ENCODE assay signal across 10 mouse cellular contexts in the genomic region with DNA sequence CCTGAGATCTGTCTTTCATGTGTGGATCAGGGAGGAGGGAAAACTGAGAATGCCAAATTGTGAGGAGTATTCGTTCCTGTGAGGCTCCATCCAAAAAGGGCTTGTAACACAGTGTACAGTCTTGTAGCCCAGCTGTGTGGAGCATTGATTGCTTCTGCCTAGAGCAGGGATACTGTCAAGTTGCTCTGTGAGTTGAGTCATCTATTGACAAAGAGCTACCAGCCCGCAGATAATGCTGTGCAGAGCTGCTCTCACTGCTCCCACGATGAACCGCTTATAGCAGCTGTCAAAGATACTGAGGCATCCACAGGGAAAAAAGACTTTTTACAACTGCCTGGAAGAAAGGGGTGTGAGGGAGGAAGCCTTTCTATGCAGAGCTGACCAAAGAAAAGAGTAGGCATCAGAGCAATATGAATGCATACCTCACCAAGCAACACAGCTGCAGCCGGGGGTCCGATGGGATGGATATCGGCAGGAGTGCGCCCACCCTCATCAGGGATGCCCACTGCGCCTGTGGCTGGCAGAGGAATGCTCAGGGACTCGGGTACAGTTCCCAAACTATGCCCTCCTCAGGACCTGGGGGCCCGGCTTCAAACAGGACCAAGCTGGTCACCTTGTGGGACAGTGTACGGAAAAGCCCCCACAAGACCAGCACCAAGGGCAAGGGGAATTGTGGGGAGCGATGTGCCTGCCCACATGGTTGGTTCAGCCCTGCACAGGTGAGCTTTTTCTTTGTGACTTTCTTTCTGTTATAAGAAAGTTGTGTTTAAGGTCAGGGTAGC.
DNase-seq lines count a peak whose midpoint lies in the region; ATAC-seq and TF ChIP-seq lines count a peak whose summit lies in the region.
"Had no signal": no experiment of that assay in that cellular context is flagged by ENCODE, and none has a peak within 500 bp of the region (broad histone marks: within the 10 kb centered on the region; RNA-seq: fewer than 3 reads in every experiment).

No protein-coding gene starts in this region.

- no peak overlapping the region for H3K9ac ChIP-seq in intestine, embryonic 16.5 days (ENCODE audit: low read depth, low read length)
- H3K9ac ChIP-seq in intestine, postnatal 0 days (ENCODE audit: low read depth, low read length): no peak overlapping the region

- H3K27me3 ChIP-seq in intestine, embryonic 16.5 days (replicated peaks; ENCODE audit: control insufficient read depth, insufficient read depth, low read length): no peaks in the 10 kb centered on the region
- no peaks in the 10 kb centered on the region for H3K27me3 ChIP-seq in intestine, postnatal 0 days (replicated peaks; ENCODE audit: control insufficient read depth, insufficient read depth, low read length)

- peak overlapping the region; percentile 7; the same call in 1 of the 2 replicates for H3K4me3 ChIP-seq in intestine, embryonic 16.5 days (ENCODE audit: low read length)
- no peak overlapping the region for H3K4me3 ChIP-seq in intestine, postnatal 0 days (ENCODE audit: low read depth, low read length)
- peak overlapping the region; percentile 35 for H3K4me3 ChIP-seq in olfactory bulb, adult 2 months (ENCODE audit: insufficient read depth, low read depth, low read length)
- H3K4me3 ChIP-seq in lung, adult 2 months (replicated peaks; ENCODE audit: extremely low read depth, low read depth, low read length): no peak overlapping the region
- H3K4me3 ChIP-seq: erythroblast, embryonic 14.5 days had no signal

- TF ChIP-seq CTCF in intestine, postnatal 0 days (IDR thresholded peaks at IDR 0.05; ENCODE audit: low read depth): no peak
- TF ChIP-seq CTCF in brain, embryonic 14.5 days (IDR thresholded peaks at IDR 0.05; ENCODE audit: borderline replicate concordance, extremely low read depth, insufficient read depth, insufficient read length): no peak
- no peak for TF ChIP-seq CTCF in olfactory bulb, adult 2 months (IDR thresholded peaks at IDR 0.05; ENCODE audit: insufficient read depth, low read depth, low read length)
- TF ChIP-seq CTCF in lung, adult 2 months (IDR thresholded peaks at IDR 0.05; ENCODE audit: insufficient read depth, low read length): no peak

- DNase-seq in brain, embryonic 14.5 days (ENCODE audit: low read depth): peak; percentile 43
- DNase-seq in layer of hippocampus, adult 8-10 months (ENCODE audit: low spot score in 2 of 2): peak; percentile 58 to 67
- no peak for DNase-seq in kidney, adult 11 months
- no peak for DNase-seq in lung, adult 2 months
- DNase-seq in cerebellum, adult 8-10 months: no peak
- DNase-seq: kidney, postnatal 25 days had no signal

- no peaks in the 10 kb centered on the region for H3K36me3 ChIP-seq in intestine, embryonic 16.5 days (ENCODE audit: control insufficient read depth, insufficient read depth, low read length)
- no peaks in the 10 kb centered on the region for H3K36me3 ChIP-seq in intestine, postnatal 0 days (ENCODE audit: control insufficient read depth, insufficient read depth)

- no peak overlapping the region for H3K27ac ChIP-seq in intestine, embryonic 16.5 days (ENCODE audit: low read length)
- no peak overlapping the region for H3K27ac ChIP-seq in intestine, postnatal 0 days (ENCODE audit: low read depth, low read length)
- H3K27ac ChIP-seq in olfactory bulb, adult 2 months (ENCODE audit: insufficient read depth, low read depth, low read length): peak overlapping the region; percentile 42

- H3K9me3 ChIP-seq in intestine, embryonic 16.5 days (ENCODE audit: control insufficient read depth, low read length): no peaks in the 10 kb centered on the region
- no peaks in the 10 kb centered on the region for H3K9me3 ChIP-seq in intestine, postnatal 0 days (ENCODE audit: control insufficient read depth)

- TF ChIP-seq POLR2A in brain, embryonic 14.5 days (IDR thresholded peaks at IDR 0.05; ENCODE audit: borderline replicate concordance, extremely low read depth, insufficient read depth, insufficient read length, poor library complexity, severe bottlenecking): no peak
- TF ChIP-seq POLR2A in olfactory bulb, adult 2 months (IDR thresholded peaks at IDR 0.05; ENCODE audit: insufficient read depth, low read depth, low read length): no peak
- TF ChIP-seq POLR2A in lung, adult 2 months (IDR thresholded peaks at IDR 0.05; ENCODE audit: borderline replicate concordance, extremely low read depth, low read depth, low read length): no peak

- no peaks in the 10 kb centered on the region for H3K4me1 ChIP-seq in intestine, embryonic 16.5 days (ENCODE audit: control insufficient read depth, insufficient read depth, low read length)
- H3K4me1 ChIP-seq in intestine, postnatal 0 days (replicated peaks; ENCODE audit: control insufficient read depth, insufficient read depth, low read length): no peaks in the 10 kb centered on the region
- H3K4me1 ChIP-seq in olfactory bulb, adult 2 months (ENCODE audit: control insufficient read depth, insufficient read depth, low read length): peaks cover 4% of the 10 kb centered on the region
- H3K4me1 ChIP-seq in lung, adult 2 months (ENCODE audit: control insufficient read depth, insufficient read depth, low read length): no peaks in the 10 kb centered on the region

- no peak overlapping the region for H3K4me2 ChIP-seq in intestine, embryonic 16.5 days (ENCODE audit: low read depth, low read length)
- H3K4me2 ChIP-seq in intestine, postnatal 0 days (replicated peaks; ENCODE audit: low read depth): no peak overlapping the region

- no peak for ATAC-seq in intestine, embryonic 16.5 days
- ATAC-seq in intestine, postnatal 0 days: no peak

- 67% methylated on average over 13 of the region's 13 CpGs for WGBS in intestine, embryonic 16.5 days
- WGBS in intestine, postnatal 0 days: 68% methylated on average over 13 of the region's 13 CpGs
- 61% methylated on average over 13 of the region's 13 CpGs for WGBS in olfactory bulb, adult 2 months
- WGBS in lung, adult 2 months: 72% methylated on average over 13 of the region's 13 CpGs

Comparison
In these comparisons a context has a peak if more than half of its experiments do, and no peak if none do; other contexts are left out.
1. H3K4me3 ChIP-seq: peak in intestine, embryonic 16.5 days (single experiment) and olfactory bulb, adult 2 months (single experiment); none in intestine, postnatal 0 days (single experiment) and lung, adult 2 months (single experiment).
2. DNase-seq: peak in brain, embryonic 14.5 days (single experiment) and layer of hippocampus, adult 8-10 months (2 of 2); none in kidney, adult 11 months (single experiment), lung, adult 2 months (single experiment) and cerebellum, adult 8-10 months (single experiment).